Mouse (Mus musculus) layer of hippocampus, adult 18-20 months (tissue): ENCODE results near the gene Cass4. TPM values are rescaled to one million over a fixed set of nuclear protein-coding genes. Genes with fewer than 3 reads are reported as not detected.

Experiments used
- DNase-seq, 2 experiments: peaks; one replicate each; pipeline ENCODE4 v3.0.0; 2022; ENCODE audit warnings: low spot score in 2 of 2
- total RNA-seq, 2 experiments: library from RNA; stranded (reverse); gene quantifications; 2 replicates each; pipeline ENCODE4 v1.2.3; 2021

Cass4 gene
- total RNA-seq, 2 experiments from 2014 or later = 0.18 to 0.22 TPM

DNA sequence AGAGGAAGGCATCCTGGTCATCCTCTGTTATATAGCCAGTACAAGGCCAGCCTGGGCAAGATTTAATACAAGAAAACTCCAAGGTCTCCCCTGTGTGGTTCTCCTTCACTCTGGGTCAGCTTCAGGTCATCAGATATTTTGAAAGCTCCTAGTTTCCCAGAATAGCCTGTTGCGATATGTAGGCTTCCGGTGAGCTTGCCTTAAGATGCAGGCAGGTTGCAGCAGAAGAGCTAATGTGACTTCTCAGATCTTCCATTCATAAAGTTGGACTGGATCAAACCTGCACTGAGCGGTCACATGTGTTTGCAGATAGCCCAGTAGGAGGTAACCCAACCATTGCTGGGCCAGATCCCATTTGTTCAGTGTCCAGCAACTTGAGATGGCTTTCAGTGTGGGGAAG is 8.9 kb upstream of the Cass4 start:
- DNase-seq = no peak

DNA sequence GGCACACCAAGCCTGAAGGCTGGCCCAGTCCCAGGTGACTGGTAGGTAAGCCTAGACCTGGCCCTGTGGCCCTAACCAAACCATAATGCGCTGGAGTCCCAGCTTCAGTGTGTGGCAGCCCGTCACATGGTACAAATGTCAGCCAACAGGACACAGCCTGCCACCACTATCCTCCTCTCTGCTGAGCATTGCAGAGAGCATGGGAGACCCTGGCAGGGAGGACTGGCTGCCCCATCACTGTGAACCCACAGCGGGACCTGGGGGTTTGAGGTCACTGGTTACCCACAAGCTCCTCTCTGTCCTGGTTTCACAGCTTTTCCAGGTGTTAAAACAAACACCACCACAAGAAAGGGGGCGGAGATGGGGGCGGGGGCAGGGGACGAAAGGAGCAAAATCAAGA is 3.3 kb upstream of the Cass4 start:
- DNase-seq = no peak

DNA sequence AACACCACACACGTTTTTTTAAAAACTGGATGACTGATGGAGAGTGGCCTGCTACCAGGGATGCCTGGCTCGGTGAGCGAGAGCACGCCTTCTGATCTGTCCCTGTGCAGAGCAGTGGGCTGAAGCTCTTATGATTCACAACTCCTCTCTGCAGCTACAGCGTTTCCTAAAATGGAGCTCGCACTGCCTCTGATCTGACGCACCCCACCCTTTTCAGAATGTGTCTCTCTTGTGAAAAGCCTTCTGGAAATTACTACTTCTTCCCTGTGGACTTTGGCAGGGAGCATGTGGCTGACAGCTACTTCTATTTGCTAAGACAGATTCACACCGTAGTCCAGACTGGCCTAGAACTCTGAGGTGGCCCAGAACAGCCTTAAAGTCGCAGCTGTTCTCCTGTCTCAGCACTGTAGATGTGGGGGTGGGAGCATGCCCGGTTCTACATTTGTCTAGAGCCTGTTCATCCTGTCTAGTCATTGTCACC is 1.5 kb upstream of the Cass4 start:
- DNase-seq = peak; percentile 42 to 67

DNA sequence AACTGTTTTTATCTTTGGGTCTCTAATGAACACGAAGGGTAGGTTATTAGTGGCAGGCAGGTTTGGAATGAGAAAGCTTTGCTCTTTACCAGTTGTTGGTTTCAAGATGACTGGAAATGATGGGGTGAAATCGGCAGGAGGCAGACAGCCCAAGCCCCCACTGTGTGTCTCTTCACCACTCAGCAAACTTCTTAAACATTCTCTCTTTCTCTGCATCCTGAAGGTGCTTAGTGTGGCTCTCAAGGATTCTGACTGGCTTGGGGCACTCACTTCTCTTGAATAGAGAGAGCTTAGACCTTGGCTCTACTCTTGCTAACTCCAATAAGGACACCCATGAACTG is 428 bp downstream of the Cass4 start:
- DNase-seq = no peak

DNA sequence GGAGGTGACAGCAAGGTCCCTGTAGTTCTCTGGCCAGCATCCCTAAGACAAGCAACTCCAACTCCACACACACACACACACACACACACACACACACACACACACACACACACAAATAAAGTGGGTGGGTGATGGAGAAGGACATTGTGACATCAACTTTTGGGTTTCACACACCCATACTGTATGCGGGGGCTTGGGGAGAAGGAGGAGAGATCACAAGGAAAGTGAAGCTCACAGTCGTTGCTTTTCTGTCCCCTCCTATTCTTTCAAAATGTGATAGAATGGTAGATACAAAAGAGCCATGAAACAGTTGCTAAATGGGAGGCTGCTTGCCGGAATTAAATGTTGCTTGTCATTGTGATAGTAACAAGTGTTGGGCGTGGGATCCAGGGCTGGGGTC is 1.1 kb downstream of the Cass4 start:
- DNase-seq = no peak

DNA sequence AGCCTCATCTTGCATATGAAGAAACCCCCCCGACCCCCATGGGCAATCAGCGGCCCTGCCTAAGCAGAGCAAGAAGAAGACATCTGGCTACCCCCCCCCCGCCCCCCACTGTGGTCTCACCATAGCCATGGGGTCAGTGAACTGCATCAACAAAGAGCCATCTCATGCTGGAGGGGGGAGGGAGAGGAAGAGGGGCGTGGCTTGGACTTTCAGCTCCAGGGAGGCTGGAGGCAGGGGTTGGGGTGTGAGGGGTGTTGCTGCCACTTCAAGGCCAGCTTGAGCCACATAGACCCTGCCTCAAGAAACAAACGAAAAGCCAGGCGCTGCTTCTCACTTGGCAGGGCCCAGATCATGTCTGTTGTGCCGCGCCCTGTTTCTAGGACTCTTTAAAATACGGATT is 2.4 kb downstream of the Cass4 start:
- DNase-seq = no peak

DNA sequence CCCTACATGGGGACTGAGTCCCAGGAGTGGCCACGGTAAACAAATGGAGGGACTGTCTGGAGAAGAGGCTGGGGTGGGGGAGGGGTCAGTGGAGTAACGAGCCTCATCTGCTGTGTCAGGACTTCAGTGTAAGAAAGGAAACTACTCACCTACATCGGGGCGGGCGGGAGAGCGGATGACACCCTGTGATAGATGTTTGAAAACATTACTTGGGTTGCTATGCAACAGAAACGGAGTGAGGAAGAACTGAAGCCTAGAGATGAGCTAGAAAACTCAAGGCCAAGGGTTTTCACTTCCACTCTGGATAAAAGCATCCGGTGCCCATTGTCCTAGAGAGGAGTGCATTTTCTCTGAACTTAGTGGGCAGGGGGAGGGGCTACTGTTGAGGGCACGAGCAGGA is 6.3 kb downstream of the Cass4 start:
- no peak for DNase-seq

DNA sequence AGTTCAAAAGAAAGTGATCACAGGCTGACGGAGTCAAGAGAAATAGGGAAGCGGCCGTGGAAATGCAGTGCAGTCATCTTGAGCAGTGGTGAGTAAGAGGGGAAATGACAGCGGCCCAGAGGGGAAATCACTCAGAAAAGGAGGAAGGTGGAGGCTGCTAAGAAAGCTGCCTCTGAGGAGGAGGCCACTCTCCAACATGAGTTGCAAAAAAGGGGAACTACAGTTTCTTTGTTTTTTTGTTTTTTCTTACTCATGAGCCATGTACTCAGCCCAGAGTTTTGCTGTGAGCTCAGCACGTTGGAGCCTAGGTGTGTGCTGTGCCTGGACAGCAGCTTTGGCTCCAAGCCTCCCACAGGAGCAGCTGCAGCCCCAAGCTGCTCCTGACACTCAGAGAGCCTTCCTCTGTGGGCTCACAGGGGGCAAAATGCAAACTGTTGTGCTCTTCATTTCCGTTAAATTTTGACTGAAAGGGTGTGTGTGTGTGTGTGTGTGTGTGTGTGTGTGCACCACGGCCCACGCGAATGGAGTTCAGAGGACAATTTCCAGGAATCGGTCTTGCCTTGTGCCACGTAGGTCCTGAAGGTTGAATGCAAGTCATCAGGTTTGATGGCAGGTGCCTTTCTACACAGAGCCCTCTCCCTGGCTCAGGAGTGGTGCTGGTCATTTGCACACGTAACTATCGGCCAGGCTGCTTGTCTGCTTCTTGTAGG is 7.7 kb downstream of the Cass4 start:
- no peak for DNase-seq

DNA sequence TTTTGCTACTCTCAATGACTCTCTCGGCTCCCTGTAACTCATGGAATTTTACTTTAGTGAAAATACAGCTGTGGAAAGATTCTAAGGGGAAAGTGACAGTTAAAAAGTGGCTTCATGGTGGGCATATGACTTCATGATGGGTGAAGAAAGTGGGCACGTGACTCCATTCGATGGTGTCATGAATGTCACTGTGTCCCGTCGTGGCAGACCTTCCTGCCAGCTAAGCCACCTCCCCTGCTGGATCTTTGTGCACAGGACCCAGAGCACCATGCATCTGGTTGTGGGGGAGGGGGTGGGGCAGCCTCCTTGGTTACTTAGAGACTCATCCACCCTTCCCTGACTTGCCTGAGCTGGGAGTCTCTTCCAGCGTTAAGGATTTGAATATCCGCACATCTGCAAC is 10.6 kb downstream of the Cass4 start:
- DNase-seq = no peak

DNA sequence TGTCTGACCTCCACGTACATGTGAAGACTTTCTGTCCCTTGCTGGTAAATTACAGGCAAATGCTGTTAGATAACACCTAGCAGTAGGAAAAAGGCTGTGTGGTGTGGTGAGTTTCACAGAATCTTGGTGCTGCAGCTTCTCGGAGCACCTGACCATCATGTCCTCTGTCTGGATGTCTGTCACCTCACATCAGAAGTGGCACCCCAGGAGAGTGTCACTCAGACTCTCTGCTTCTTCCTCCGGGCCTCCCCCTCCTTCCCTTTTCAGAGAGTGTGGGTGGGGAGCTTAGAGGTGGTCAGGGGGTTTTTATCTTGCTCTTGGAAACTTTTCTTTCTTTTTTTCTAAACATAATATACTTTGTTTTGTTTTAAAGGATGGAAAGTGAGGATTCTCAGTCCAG is 11.4 kb downstream of the Cass4 start:
- no peak for DNase-seq

DNA sequence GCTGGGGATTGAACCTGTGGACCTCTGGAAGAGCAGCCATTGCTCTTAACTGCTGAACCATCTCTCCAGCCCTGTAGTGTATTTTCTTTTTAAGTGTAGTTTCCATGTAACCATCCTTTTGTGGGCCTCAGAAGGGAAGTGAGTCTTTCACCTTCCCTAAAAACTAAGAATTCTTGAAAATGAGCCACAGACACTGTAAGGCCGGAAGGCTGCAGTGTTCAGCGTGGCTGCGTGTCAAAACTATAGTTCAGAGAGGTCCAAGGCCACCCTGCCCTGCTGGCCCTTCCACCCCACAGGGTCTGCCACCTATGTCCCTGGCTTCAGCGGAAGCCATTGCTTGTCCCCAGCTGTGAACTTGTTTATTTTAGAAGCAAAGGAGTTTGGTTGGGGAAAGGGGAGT is 12.6 kb downstream of the Cass4 start:
- DNase-seq = no peak

DNA sequence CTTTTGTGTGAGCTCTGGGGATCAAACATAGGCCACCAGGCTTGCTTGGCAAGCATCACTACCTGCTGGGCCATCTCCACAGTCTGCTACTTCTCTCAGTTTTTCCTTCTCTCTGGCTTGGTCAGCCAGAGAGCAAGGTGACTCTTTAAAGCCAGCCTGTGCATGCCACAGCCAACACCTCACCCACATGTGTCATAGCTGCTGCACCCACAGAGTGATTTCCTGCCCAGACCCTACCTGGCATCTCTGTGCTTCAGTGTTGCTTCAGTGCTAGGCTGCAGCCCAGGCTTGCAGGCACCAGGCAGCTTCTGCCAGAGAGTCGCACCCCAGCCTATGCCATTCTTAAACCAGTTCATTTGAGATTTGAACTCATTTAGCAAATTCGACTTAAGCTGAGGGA is 13.9 kb downstream of the Cass4 start:
- no peak for DNase-seq

DNA sequence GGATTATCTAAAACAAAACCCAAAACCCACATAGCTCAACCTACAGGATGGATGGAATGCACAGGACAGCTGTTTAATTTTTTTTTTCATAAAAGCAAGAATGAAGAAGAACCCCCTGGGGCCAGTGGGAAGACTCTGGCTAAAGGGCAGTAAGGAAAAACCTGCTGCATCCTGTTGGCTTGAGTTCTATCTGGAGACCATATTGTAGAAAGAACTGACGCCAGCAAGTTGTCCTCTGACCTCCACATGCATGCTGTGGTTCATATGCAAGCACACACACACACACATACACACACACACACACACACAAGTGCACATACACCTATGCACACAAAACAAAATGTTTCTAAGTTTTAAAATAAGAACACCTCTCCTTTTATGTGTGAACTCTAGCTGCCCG is 17.1 kb downstream of the Cass4 start:
- DNase-seq = no peak

DNA sequence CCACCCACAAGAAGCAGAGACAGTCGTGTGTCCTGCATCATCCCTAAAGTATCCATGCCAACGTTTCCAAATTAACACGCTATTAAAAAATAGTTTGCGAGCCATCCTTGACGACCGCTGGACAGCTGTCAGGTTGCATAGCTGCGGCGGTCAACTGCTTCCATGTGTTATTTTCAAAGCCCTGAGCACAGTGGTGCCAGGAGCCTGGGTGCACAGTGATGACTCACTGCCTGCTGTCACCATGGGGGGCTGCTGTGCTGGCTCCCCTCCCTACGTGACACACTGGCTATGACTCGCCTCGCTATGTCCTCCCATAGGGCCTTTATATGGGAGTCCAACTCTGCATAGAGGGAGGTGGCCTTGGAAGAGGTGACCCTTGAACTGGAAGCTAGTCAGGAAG is 17.5 kb downstream of the Cass4 start:
- DNase-seq = peak in 1 of 2 experiments; percentile 38

DNA sequence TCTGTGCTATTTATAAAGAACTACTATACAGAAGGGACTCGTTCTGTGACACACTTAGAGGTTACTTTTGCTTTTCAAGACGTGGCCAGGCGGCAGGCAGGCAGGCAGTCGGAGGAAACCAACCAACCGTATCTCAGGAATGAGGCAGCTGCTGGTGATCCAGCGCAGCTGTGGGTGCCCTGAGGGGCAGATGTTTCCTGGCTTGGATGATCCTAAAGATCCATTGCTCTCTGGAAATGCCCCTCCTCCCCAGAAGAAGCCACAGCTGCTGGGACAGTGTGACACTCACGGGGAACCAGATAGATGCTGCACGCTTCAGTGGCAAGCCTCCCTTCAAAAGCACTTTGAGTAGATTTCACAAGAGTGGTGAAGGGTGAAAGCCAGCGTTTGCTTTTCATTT is 18.9 kb downstream of the Cass4 start:
- no peak for DNase-seq

DNA sequence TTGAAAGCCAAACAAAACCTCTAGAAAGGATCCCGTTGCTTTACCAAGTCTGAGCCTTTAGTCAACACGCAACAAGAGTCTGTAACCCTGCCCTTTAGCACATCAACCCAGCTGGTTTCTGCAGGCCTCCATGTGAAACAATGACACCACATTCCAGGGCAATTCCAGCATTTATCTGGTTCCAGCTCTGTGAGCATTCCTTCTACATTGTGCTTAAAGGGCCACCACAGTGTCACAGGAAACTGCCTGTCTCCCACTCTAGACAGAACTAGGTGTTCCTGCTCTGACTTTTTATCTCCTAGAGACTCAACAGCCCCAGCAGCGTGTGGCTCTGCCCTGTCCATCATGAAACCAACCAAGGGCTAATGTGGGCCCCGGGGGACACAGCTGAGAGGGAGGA is 19.7 kb downstream of the Cass4 start:
- no peak for DNase-seq

DNA sequence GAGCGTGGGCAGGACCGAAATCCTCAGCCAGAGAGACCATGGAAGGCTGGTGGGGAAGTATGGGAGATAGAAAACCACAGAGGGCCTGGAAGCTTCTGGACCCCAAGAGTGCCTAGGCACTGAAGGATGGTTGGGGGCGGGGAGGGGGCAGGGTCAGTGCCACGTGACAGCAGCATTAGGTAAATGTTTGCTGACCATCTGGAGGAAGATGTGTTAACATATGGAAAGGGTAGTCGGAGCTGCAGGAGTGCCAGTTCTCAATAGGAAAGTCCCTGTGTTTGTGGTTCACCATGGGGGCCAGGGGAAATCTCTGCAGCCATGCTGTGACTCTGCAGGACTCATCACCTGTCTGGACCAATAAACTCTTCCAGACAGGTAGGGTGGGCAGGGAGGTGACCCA is 20.3 kb downstream of the Cass4 start:
- DNase-seq = no peak

DNA sequence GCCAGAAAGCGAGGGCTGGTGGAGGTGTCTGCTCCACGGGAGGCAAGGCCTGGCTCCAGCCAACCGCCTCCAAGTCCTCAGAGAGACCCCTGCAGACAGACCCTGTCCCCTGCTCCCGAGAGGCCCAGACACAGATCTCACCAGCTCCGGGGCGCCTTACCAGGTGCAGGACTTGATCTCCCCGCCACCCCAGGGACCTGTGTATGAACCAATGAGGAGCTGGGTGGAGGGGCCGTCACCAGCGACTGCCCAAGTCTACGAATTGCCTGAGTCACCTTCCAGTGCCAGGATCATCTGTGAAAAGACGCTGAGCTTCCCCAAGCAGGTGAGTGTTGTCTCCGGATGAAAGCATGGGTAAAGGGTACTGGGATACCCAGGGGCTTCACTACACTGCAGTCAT is 22.6 kb downstream of the Cass4 start:
- DNase-seq = no peak

DNA sequence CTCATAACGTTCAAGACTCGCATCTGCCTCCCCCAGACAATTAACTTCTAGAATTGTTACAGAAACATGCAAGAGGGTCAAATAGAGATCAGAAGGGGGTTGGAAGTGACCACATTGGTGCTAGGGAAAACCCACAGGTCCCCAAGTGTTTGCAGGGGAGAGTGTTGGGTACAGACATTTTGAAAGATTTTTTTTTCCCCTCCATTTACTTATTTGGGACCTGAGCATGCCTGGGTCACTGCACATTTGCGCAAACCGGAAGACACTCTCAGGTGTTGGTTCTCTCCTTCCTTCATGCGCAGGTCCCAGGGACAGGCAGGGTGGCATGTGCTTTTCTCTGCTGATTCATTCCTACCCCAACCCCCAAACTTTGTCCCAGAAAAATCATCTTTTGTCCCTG is 23.3 kb downstream of the Cass4 start:
- DNase-seq = no peak

DNA sequence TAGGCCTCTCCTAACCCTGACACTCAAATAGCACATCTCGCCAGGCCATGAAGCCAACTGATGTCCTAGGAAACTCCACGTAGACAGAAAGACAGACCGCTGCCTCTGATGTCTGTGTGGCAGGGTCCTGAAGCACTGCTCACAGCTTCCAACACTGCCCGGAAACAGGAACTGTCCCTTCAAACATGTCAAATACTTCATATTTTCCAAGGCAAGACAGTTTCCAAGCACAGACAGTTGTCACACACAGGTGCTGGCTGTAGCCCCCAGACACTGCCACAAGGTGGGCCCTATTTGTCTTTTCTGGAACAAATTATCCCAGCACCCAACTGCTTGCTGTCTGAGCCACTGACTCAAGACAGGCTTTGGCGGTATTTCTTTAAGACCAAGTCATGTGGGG is 24.6 kb downstream of the Cass4 start:
- DNase-seq = no peak

DNA sequence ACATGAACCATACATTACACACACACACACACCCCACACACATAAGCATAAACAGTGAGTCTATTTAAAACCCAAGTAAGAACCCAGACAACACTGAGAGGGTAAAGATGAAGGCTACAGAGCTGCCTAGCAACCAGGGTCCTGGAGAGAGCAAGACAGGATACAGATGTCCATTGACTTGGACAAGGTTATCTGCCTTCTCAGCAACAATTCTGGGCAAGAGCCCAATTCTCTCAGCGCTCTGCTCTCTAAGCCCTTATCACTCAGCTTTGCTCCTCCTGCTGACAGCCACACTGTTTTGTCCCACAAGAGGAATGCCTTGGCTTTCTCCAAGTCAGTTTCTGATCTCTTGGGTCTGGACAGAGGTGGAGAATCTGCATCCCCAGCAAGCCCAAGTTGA is 37.0 kb downstream of the Cass4 start:
- DNase-seq = no peak

DNA sequence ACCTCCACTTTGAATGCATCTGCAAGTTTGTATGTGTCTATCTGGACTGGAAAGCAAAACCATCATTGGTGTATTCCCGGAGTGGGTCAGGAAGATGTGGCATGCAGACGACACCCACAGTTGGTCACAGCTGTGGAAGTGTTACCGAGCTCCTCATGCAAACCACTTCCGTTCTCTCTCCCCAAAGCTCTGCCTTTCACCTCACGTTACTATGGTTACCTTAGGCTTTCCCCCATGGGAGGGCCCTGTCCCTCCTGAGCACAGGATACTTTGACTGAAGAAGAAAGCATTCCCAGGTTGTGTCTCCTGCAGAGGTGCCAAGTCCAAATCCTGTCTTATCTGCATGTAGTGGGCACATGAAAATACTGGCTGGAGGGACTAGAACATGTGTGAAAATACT is 40.2 kb downstream of the Cass4 start:
- no peak for DNase-seq

DNA sequence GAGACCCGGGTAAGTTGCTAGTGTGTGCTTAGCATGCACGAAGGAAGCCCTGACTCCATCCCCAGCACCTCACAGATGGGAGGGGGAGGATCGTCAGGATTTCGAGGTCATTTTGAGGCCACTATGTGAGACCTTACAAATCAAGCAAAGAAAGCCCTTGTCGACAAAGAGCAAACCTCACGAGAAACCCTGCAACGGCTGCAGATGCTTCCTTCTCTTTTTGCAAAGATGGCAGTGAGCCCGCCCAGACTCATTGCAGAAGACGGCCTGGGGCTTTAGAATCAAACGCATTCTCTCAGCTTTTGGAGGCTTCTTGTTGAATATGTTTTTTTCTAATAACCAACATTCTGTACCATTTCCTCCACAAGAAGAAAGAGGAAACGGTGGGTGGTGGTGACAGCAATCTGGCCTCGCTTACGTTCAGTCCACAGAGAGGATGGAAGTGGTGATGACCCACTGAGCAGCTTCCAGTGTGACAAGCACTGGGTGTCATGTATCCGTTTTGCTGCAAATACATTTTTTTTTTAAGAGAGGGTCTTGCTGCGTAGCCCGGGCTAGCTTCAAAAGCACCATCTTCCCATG is 43.9 kb downstream of the Cass4 start:
- no peak for DNase-seq
